Mouse (Mus musculus) NIH3T3 (cell line): ENCODE data around the gene Traf3ip3.

ENCODE experiments used
- DNase-seq: peaks from one replicate; pipeline ENCODE4 v3.0.0-alpha.2; 2012; ENCODE audit warnings: low read depth

Gene Traf3ip3

DNA sequence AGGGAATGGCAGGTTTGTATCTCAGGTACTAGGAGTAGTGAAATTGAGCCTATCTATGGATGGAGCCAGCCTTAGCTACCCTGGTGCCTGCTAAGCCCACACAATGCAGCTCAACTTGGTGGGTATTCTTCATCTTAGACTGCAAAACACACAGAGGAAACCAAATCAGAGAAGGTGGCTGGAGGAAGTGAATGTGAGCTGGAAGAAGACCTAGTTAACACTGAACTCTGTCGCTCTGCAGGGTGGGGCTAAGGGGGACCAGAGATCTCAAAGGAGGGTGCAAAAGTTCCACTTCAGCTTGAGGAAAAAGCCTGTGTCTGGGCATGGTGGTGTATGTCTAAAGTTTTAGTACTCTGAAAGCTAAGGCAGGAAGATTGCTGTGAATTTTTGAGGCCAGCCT is 41.9 kb downstream of the Traf3ip3 start:
- no peak for DNase-seq

DNA sequence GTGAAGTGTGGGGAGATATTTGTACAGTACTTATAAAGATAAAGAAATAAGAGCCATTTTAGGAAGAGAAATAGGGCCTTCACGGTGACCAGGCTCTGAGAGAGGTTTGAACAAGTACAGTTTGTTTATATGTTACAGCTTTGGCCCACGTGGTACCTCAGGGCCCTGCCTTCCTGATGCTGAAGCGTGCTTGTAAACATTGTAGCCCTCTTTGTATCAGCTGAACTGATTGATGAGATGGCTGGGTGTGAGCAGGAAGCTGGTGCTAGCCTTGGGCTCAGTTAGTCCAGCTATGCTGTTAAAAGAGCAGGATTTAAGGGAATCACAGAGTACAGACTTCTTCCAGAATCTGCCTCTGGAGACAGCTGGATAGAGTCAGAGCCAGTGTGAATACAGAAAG is 42.3 kb downstream of the Traf3ip3 start:
- no peak for DNase-seq

- peak; percentile 50 for DNase-seq
Measured at GRCm38 (mm10) chr1:193157111-193157492, 44.4 kb downstream of the Traf3ip3 start.

DNA sequence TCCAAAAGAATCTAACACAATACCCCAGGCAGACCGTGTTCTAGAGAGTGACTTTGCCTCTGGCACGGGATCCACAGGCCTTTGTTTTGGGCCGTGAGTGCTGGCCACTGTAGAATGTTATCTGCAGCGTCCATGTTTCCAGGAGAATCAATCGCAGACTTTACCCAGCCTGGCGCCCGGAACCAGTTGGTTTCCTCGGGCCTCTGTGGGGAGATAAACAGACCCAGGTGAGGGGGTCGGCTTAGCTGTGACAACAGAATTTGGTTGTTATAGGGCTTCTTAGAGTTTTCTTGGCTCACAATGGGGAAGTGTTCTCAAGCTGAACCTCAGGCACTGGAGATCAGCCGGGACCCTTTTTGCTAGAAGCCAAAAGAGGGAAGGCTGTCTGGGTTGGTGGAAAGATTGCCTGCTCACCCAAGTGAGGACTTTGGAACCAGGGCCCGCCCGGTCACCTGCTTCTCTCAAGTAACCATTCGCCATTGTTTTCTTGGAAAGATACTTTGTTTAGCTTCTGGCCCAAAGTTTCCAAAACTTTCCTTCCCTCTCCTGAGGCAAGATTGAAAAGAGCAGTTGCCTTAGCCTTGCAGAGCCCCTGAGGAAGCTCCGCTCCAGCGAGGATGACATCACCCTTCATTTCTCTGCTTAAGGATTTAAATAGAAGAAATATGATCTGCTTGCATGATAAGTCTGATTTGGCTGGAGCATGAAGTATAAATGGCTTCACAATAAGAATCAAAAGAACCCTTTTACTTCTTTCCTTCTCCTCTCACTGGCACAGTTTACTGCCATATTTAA is 45.0 kb downstream of the Traf3ip3 start:
- DNase-seq = peak; percentile 74

- DNase-seq = no peak
Measured at GRCm38 (mm10) chr1:193153561-193153960, 47.9 kb downstream of the Traf3ip3 start.

DNA sequence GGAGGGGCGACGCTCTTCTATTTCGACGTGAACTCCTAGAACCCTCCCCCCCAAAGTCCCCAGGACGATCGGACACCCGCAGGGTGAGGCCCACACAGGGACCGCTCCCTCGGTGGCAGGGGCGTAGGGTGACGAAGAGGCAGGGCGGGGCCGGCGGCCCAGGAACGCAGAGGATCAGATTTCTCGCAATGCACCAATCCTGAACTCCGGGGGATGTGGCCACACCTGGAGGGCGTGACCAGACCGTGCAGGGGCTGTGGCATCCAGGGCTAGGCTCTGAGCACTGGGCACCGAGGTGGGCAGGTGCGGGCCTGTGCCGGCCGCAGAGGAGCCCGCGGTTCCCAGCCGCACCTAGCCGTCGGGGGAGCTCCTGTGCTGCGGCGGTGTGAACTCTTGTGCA is 48.6 kb downstream of the Traf3ip3 start, which contains the start of gene Irf6:
Gene Irf6, plus strand, starts transcription at position 240 of the 400 bp plus-strand sequence.
- no peak for DNase-seq

GRCm38 (mm10) chr1:193151134-193151533 is 50.4 kb downstream of the Traf3ip3 start:
- peak; percentile 37 for DNase-seq

DNA sequence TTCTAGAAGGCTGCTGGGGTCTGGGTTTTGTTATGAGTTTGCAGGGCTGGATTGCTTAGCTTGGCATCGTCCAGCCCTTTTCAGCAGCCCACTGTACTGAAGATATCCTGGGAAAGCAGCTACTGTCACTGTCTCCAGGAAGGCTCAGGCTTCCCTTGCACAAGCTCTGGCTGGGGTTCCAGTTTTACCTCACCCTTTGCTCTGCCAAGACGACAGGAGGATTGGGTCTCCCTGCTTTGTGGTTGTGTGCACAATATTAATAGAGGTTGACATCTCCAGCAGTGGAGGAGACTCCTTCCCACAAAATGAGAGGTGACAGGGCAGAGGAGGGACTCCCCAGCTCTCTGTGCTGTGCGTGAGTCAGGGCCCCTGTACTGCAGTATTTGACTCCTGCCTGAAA is 52.3 kb downstream of the Traf3ip3 start:
- no peak for DNase-seq

GRCm38 (mm10) chr1:193146416-193146815 is 55.1 kb downstream of the Traf3ip3 start:
- no peak for DNase-seq

DNA sequence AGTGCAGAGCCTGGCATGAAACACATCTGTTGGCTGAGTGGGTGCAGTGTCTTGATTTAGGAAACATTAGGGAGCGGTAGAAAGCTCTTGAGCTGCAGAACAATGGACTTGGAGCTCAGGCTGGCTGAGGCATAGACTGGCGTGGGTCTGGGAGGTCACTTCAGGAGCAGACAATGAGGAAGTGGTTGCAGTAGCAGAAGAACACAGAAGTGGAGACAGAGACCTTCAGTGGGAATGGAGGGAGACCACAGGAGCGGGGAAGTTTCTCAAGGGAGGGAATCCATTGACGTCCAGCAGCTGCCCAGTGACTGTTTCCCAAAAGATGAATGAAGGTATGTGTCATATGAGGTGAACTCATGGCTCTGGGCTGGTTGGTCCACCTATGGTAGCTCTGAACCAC is 56.4 kb downstream of the Traf3ip3 start:
- DNase-seq = no peak

- no peak for DNase-seq
Measured at GRCm38 (mm10) chr1:193144516-193144915, 57.0 kb downstream of the Traf3ip3 start.

GRCm38 (mm10) chr1:193142517-193143062 is 58.9 kb downstream of the Traf3ip3 start:
- no peak for DNase-seq

DNA sequence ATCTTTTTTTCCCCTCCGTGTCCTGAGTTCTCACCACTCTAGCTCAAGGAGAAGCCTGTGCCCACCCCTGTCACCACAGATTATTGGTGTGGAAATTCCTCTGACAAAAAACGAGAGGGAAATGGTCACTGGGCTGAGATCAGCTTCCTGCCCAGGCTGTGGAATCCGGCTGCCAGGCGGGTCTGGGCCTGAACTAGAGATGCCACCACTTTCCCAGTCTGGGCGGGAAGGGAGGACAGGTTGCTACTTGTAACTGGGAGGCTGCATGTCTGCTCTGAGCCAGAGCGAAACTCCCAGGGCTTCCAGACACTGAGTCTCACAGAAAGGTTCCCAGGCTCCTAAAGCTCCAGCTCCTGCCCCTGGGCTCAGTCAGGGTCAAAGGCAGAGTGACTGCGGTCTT is 60.4 kb downstream of the Traf3ip3 start:
- no peak for DNase-seq

DNA sequence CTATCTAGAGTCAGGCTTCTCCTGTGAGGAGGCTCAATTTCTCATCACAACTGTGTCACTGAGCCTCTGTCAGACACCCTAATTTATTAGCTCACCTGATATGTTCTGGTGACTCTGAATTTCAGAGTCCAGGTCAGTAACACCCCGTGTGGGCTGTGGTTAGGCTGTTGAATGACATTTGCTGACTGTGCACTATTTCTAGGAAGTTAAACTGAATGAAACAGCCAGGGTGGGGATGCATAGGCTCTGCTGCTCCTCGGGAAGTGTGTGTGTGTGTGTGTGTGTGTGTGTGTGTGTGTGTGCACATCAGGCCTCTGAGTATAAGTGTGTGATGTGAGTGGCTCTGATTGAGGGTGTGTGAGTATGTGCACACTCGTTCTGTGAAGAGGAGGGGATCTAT is 62.8 kb downstream of the Traf3ip3 start:
- peak; percentile 8 for DNase-seq

DNA sequence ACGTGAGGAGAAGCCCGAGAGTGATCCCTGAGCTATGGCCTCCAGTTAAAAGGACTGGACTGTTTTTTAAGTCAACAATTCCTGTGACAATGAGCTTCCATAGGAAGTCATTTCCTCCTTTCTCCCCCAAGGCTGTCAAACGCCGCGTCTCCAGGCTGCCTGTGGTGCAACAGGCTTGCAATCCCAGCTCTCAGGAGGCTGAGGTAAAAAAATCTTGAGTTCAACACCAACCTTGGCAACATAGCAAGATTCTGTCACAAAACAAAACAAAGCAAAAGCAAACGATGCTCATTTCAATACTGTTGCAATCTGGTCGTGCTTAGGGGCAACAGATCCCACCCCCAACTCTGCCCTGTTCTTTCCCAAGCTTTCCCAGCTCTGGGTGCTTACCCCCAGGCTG is 63.4 kb downstream of the Traf3ip3 start:
- peak; percentile 71 for DNase-seq

DNA sequence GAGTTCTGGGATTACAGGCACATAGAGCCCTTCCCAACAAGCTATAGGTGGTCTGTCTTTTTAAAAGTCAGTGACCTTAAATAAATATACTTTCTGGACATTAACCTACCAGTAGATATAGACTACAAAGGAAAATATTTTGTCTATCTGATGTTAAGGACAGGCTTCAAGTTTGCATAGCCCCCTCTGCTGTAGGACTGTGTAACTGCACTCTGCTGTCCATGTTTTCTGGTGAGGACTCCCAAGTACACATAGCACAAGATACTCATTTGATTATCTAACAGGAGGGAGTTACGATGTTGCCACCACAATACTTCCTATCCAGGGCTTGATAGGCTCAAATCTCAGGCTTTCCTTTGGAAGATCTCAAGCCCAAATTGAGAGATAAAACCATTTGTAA is 67.8 kb downstream of the Traf3ip3 start:
- peak; percentile 21 for DNase-seq

DNA sequence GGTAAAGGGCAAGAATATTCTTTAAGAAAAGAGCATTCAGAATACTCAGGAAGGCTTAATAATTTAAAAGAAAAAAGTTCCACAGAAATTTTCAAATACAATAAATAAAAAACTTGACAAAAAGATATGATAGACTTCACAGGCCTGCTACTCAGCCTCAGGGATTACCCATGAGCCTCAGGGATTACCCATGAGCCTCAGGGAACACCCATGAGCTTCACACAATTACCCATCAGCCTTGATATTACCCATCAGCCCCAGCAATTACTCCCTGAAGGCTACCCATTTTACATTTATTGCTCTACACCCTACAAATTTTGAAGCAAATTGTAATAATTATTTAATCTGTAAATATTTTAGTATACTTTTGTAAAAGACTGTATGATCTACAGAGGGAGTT is 69.1 kb downstream of the Traf3ip3 start:
- no peak for DNase-seq

DNA sequence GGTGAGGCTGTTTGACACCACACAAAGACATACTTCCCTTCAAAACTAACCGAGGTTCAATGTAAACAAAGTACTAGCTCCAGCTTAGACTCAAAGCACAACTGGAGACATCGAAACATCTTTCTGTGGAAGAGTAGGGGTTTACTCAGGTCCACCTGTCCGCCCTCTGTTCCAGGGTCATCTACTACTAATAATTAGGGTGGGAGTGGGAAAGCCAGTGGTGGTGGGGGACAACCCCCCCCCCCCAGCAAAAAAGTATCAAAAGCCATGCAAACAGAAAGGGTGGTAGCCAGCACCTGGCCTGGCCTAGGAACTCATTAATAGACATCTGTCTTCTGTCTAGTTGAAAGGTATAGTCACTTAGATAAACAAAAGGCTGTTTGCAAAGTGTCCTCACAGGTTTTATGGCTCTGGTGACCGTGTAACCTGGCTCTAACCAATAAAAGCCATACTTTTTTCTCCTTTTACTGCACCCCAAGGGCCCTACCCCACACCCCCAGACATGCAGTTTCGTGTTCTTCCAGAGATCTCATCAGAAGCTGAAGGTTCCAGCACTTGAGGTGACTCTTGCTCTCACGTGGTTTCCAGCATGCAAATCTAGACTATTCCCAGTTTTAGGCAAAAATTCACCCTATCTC is 70.1 kb downstream of the Traf3ip3 start:
- DNase-seq = no peak

DNA sequence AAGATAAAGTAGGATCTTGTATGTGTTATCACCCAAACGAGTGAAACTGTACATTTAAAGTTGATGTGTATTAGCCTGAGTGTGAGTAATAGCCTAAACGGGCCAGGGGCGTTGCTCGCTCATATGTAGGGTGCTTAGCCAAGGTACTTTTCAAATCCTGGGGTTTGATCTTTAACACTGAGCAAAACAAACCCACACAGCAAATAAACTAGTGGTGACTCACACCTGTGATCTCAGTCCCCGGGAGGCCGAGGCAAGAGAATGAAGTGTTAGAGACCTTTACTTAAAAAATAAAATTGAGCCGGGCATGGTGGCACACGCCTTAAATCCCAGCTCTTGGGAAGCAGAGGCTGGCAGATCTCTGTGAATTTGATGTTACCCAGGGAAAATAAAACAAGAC is 70.7 kb downstream of the Traf3ip3 start:
- DNase-seq = peak; percentile 60

- DNase-seq = no peak
Measured at GRCm38 (mm10) chr1:193130456-193130825, 71.1 kb downstream of the Traf3ip3 start.

DNA sequence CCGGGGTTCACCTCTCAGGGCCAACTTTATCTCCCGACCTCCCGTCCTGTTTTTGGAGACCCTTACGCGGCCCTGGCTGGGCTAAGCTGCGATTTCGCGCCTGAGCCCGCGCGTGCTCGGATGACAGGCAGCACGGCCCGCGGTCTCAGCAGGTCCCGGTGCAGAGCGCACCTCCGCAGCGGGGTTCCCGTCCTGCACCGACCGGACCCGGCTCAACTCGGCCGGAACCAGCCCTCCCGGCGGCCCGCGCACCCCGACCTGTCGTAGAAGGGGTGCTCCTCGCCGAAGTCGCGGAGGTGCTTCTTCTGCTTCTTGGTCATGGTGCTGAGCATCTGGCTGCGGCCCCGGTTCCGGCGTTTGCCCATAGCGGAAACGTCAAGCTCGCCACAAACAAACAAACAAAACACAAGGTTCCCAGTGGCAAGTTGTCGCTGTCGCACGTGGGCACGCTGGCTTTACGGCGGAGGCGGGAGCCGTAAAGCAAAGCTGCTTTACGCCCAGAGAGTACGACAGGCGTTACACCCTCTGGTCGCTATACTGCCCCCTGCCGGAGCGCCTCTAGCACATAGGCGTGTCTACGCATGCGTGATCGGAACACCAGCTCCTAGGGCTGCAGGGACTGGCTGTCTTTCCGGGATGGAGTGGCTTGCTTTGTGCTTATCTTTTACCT is 71.6 kb downstream of the Traf3ip3 start, which contains the start of gene Diexf:
Gene Diexf, minus strand, starts transcription at position 487 of the 670 bp plus-strand sequence.
- peak; percentile 99 for DNase-seq

DNA sequence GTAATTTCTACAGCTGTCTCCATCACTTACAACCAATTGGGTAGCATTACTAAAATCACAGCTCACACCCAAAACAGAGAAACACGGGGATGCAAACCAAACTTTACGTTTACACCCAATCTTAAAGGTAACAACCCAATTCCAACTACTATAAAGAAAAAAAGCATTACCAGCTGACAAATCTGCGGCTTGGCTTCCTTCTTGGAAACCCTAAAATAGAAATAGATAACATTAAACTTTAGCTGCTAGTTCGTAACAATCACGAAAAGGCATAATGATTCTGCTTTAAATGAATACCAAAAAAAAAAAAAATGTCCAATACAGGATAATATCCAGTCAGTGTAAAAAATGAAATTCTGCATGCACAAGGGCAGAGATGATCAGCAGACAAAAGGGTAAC is 72.2 kb downstream of the Traf3ip3 start:
- no peak for DNase-seq

DNA sequence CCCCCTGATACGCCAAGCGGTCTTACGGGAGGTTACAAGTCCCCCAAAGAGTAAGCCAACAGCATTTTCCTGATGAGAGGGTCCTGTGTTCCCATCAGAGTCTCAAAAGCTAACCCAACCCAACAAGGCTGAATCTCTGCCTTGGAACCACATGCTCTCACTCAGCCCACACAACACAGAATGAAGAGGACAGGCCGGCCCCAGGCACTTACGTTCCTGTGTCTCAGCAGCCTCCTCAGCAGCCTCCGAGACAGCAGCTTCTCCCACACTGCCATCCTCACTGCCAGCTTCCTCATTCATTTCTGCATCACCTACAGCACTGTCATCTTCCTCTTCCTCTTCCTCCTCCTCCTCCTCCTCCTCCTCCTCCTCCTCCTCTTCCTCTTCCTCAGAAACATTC is 73.4 kb downstream of the Traf3ip3 start:
- DNase-seq = no peak
